ENCODE assay signal across 17 mouse cellular contexts in the genomic region with DNA sequence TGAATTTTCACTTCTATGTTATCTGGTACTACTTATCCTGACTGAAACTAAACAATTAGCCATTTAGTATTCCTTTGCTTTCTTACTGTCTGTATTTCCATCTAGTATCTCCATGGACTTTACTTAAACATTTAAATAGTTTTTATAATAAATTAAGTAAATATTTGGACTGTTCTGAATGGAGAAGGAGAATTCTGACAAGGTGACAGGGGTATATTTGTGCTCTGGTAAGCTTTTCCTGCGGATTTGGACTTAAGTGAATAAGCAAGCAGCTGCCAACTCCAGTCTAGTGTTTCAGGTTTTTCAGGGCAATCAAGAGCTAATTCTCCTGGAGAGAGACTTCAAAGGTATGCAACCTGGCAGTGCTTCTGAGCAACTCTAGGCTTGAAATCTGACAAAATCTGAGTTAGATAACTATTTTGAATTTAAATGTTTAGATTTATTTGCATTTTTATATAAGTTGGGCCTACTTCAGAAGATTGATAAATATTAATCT.
DNase-seq lines count a peak whose midpoint lies in the region; ATAC-seq and TF ChIP-seq lines count a peak whose summit lies in the region.
"Had no signal": no experiment of that assay in that cellular context is flagged by ENCODE, and none has a peak within 500 bp of the region (broad histone marks: within the 10 kb centered on the region; RNA-seq: fewer than 3 reads in every experiment).

No protein-coding gene starts in this region.

- DNase-seq in lung, embryonic 14.5 days, result peak; percentile 71
- DNase-seq in lung, adult 2 months, result no peak
- DNase-seq in gonadal fat pad, adult 2 months (ENCODE audit: low read depth), result peak; percentile 63
- peak; percentile 38 for DNase-seq in lung, postnatal 36 days
- no peak for DNase-seq in c-Kit-positive CD71-positive TER-119-positive erythroid progenitor cells, embryonic 14.5 days (ENCODE audit: low spot score)
- DNase-seq in forebrain, embryonic 10.5 days (ENCODE audit: extremely low spot score, low spot score), result no peak
- DNase-seq: cerebellum, adult 9-11 months; gastrocnemius, postnatal 36 days; kidney, adult 18-20 months; kidney, postnatal 36 days; liver, embryonic 13.5 days; right cerebral cortex, adult 18-20 months had no signal

- WGBS in lung, embryonic 14.5 days, result 17% methylated on average over 1 of the region's 1 CpGs
- WGBS in lung, adult 2 months, result 19% methylated on average over 1 of the region's 1 CpGs
- 70% methylated on average over 1 of the region's 1 CpGs for WGBS in hindbrain, embryonic 16.5 days
- WGBS in forebrain, embryonic 10.5 days, result 62% methylated on average over 1 of the region's 1 CpGs

- no peak overlapping the region for H3K9ac ChIP-seq in lung, embryonic 14.5 days
- H3K9ac ChIP-seq in hindbrain, embryonic 16.5 days (ENCODE audit: low read depth, low read length), result no peak overlapping the region
- H3K9ac ChIP-seq: forebrain, embryonic 13.5 days; limb, embryonic 12.5 days; liver, embryonic 13.5 days had no signal

- no peak for TF ChIP-seq POLR2A in lung, adult 2 months (IDR thresholded peaks at IDR 0.05; ENCODE audit: borderline replicate concordance, extremely low read depth, low read depth, low read length)

- no peaks in the 10 kb centered on the region for H3K4me1 ChIP-seq in lung, embryonic 14.5 days (ENCODE audit: insufficient read depth)
- no peaks in the 10 kb centered on the region for H3K4me1 ChIP-seq in lung, adult 2 months (ENCODE audit: control insufficient read depth, insufficient read depth, low read length)
- H3K4me1 ChIP-seq in hindbrain, embryonic 16.5 days (ENCODE audit: control insufficient read depth, insufficient read depth, low read depth, low read length), result no peaks in the 10 kb centered on the region
- no peaks in the 10 kb centered on the region for H3K4me1 ChIP-seq in forebrain, embryonic 10.5 days
- H3K4me1 ChIP-seq: forebrain, embryonic 13.5 days; limb, embryonic 12.5 days; liver, embryonic 13.5 days; midbrain, embryonic 10.5 days had no signal

- H3K27ac ChIP-seq in lung, embryonic 14.5 days (ENCODE audit: low read depth), result no peak overlapping the region
- no peak overlapping the region for H3K27ac ChIP-seq in hindbrain, embryonic 16.5 days (ENCODE audit: low read depth, low read length)
- H3K27ac ChIP-seq in forebrain, embryonic 10.5 days, result no peak overlapping the region
- H3K27ac ChIP-seq: forebrain, embryonic 13.5 days; limb, embryonic 12.5 days; liver, embryonic 13.5 days; macrophage; midbrain, embryonic 10.5 days had no signal

- H3K4me2 ChIP-seq in lung, embryonic 14.5 days, result no peak overlapping the region
- no peak overlapping the region for H3K4me2 ChIP-seq in hindbrain, embryonic 16.5 days (ENCODE audit: low read length)
- H3K4me2 ChIP-seq: forebrain, embryonic 13.5 days; limb, embryonic 12.5 days; liver, embryonic 13.5 days had no signal

- H3K4me3 ChIP-seq in lung, embryonic 14.5 days (ENCODE audit: low read depth, low read length), result no peak overlapping the region
- no peak overlapping the region for H3K4me3 ChIP-seq in lung, adult 2 months (replicated peaks; ENCODE audit: extremely low read depth, low read depth, low read length)
- H3K4me3 ChIP-seq in hindbrain, embryonic 16.5 days (ENCODE audit: low read length), result no peak overlapping the region
- no peak overlapping the region for H3K4me3 ChIP-seq in forebrain, embryonic 10.5 days
- H3K4me3 ChIP-seq: forebrain, embryonic 13.5 days; limb, embryonic 12.5 days; liver, embryonic 13.5 days; midbrain, embryonic 10.5 days had no signal

- ATAC-seq in lung, embryonic 14.5 days (ENCODE audit: insufficient read depth), result peak; percentile 65
- ATAC-seq in hindbrain, embryonic 16.5 days, result no peak
- ATAC-seq: forebrain, embryonic 13.5 days had no signal

- no peaks in the 10 kb centered on the region for H3K27me3 ChIP-seq in lung, embryonic 14.5 days (ENCODE audit: insufficient read depth, low read length)
- H3K27me3 ChIP-seq in hindbrain, embryonic 16.5 days (replicated peaks; ENCODE audit: control insufficient read depth, insufficient read depth, low read length), result no peaks in the 10 kb centered on the region
- H3K27me3 ChIP-seq in forebrain, embryonic 10.5 days (ENCODE audit: poor library complexity, severe bottlenecking), result no peaks in the 10 kb centered on the region
- H3K27me3 ChIP-seq: forebrain, embryonic 13.5 days; limb, embryonic 12.5 days; liver, embryonic 13.5 days had no signal

- no peaks in the 10 kb centered on the region for H3K9me3 ChIP-seq in lung, embryonic 14.5 days (ENCODE audit: low read depth, low read length)
- no peaks in the 10 kb centered on the region for H3K9me3 ChIP-seq in hindbrain, embryonic 16.5 days (ENCODE audit: control insufficient read depth, low read length)
- H3K9me3 ChIP-seq in forebrain, embryonic 10.5 days, result no peaks in the 10 kb centered on the region
- H3K9me3 ChIP-seq: forebrain, embryonic 13.5 days; limb, embryonic 12.5 days; liver, embryonic 13.5 days; midbrain, embryonic 10.5 days had no signal

- no peaks in the 10 kb centered on the region for H3K36me3 ChIP-seq in lung, embryonic 14.5 days (ENCODE audit: insufficient read depth)
- H3K36me3 ChIP-seq in hindbrain, embryonic 16.5 days (ENCODE audit: control insufficient read depth, insufficient read depth, low read length), result no peaks in the 10 kb centered on the region
- no peaks in the 10 kb centered on the region for H3K36me3 ChIP-seq in forebrain, embryonic 10.5 days (replicated peaks)
- H3K36me3 ChIP-seq: limb, embryonic 12.5 days; liver, embryonic 13.5 days; midbrain, embryonic 10.5 days had no signal

- no peak for TF ChIP-seq CTCF in lung, embryonic 14.5 days (IDR thresholded peaks at IDR 0.05; ENCODE audit: low read depth)
- TF ChIP-seq CTCF in lung, adult 2 months (IDR thresholded peaks at IDR 0.05; ENCODE audit: insufficient read depth, low read length), result no peak

Comparison
In these comparisons a context has a peak if more than half of its experiments do, and no peak if none do; other contexts are left out.
1. DNase-seq: peak in lung, embryonic 14.5 days (single experiment), gonadal fat pad, adult 2 months (single experiment) and lung, postnatal 36 days (single experiment); none in lung, adult 2 months (single experiment), c-Kit-positive CD71-positive TER-119-positive erythroid progenitor cells, embryonic 14.5 days (single experiment) and forebrain, embryonic 10.5 days (single experiment).